Mouse (Mus musculus): Measurements from ENCODE around the gene Thbs1. TPM values are rescaled to one million over a fixed set of nuclear protein-coding genes. Genes with fewer than 3 reads are reported as not detected.

Thbs1 gene
- polyA plus RNA-seq, 1 experiment, result 11.7 TPM

- Histone ChIP-seq H3K4me3 (ENCODE audit: extremely low read depth, insufficient read depth, insufficient read length) (no peak overlapping the region), H3K36me3 (ENCODE audit: control insufficient read depth, insufficient read depth, low read length) (no peaks in the 10 kb centered on the region), H3K27me3 (ENCODE audit: control insufficient read depth, insufficient read depth, low read length) (no peaks in the 10 kb centered on the region), H3K4me1 (ENCODE audit: control insufficient read depth, insufficient read depth, insufficient read length) (no peaks in the 10 kb centered on the region), H3K27ac (ENCODE audit: insufficient read depth, low read length) (no peak overlapping the region)
- WGBS, result 91% methylated on average over 5 of the region's 5 CpGs
- TF ChIP-seq CTCF (IDR thresholded peaks at IDR 0.05; ENCODE audit: extremely low read depth, insufficient read depth, insufficient read length, insufficient replicate concordance), result no peak
- TF ChIP-seq POLR2A (IDR thresholded peaks at IDR 0.05; ENCODE audit: low read depth, low read length), result no peak
- DNase-seq (ENCODE audit: low read depth in 1 of 2, low spot score in 2 of 2), result no peak
These were observed 20.4 kb upstream of the Thbs1 start for GRCm38 (mm10) chr2:118091226-118091625.

DNA sequence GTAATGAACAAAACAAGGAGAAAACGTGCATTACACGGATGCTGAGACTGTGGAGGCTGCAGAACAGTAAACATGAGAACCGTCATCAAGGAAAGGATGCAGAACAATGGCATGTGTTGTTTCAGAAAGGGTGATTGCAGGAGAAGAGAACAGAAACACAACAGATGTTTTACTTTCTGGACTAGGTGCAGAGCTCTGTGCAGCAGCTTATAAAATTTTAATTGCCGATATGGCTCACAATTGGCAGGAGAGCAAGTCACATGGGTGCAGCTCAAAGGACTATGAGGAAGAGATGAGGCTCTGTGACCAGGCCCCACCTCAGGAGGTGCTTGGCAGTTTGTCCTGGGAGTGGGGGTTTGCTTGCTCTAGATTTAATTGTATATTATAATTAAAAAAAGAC, 12.6 kb upstream of the Thbs1 start:
- no peak for TF ChIP-seq POLR2A (IDR thresholded peaks at IDR 0.05; ENCODE audit: low read depth, low read length)
- H3K4me3 ChIP-seq (ENCODE audit: extremely low read depth, insufficient read depth, insufficient read length), result no peak overlapping the region
- WGBS, result 86% methylated on average over 4 of the region's 4 CpGs
- no peaks in the 10 kb centered on the region for H3K36me3 ChIP-seq (ENCODE audit: control insufficient read depth, insufficient read depth, low read length)
- no peaks in the 10 kb centered on the region for H3K4me1 ChIP-seq (ENCODE audit: control insufficient read depth, insufficient read depth, insufficient read length)
- no peak for DNase-seq (ENCODE audit: low read depth in 1 of 2, low spot score in 2 of 2)
- H3K27ac ChIP-seq (ENCODE audit: insufficient read depth, low read length), result no peak overlapping the region
- H3K27me3 ChIP-seq (ENCODE audit: control insufficient read depth, insufficient read depth, low read length), result no peaks in the 10 kb centered on the region

GRCm38 (mm10) chr2:118102169-118102568, 9.5 kb upstream of the Thbs1 start:
- WGBS, result 50% methylated on average over 4 of the region's 4 CpGs
- no peaks in the 10 kb centered on the region for H3K4me1 ChIP-seq (ENCODE audit: control insufficient read depth, insufficient read depth, insufficient read length)
- H3K4me3 ChIP-seq (ENCODE audit: extremely low read depth, insufficient read depth, insufficient read length), result no peak overlapping the region
- no peaks in the 10 kb centered on the region for H3K27me3 ChIP-seq (ENCODE audit: control insufficient read depth, insufficient read depth, low read length)
- no peak for DNase-seq (ENCODE audit: low read depth in 1 of 2, low spot score in 2 of 2)
- TF ChIP-seq POLR2A (IDR thresholded peaks at IDR 0.05; ENCODE audit: low read depth, low read length) (no peak), CTCF (IDR thresholded peaks at IDR 0.05; ENCODE audit: extremely low read depth, insufficient read depth, insufficient read length, insufficient replicate concordance) (no peak)
- no peaks in the 10 kb centered on the region for H3K36me3 ChIP-seq (ENCODE audit: control insufficient read depth, insufficient read depth, low read length)
- H3K27ac ChIP-seq (ENCODE audit: insufficient read depth, low read length), result no peak overlapping the region

GRCm38 (mm10) chr2:118110225-118110915, 1.3 kb upstream of the Thbs1 start:
- no peak for DNase-seq (ENCODE audit: low read depth in 1 of 2, low spot score in 2 of 2)
- no peaks in the 10 kb centered on the region for H3K36me3 ChIP-seq (ENCODE audit: control insufficient read depth, insufficient read depth, low read length)
- 0 out of 2 replicates have a peak, but pooled peaks cover 3% of the 10 kb centered on the region for H3K27me3 ChIP-seq (ENCODE audit: control insufficient read depth, insufficient read depth, low read length)
- H3K27ac ChIP-seq (ENCODE audit: insufficient read depth, low read length), result no peak overlapping the region
- H3K4me3 ChIP-seq (ENCODE audit: extremely low read depth, insufficient read depth, insufficient read length), result no peak overlapping the region
- H3K4me1 ChIP-seq (ENCODE audit: control insufficient read depth, insufficient read depth, insufficient read length), result peaks cover 2% of the 10 kb centered on the region; the same call in 1 of the 2 replicates
- no peak for TF ChIP-seq POLR2A (IDR thresholded peaks at IDR 0.05; ENCODE audit: low read depth, low read length)
- TF ChIP-seq CTCF (IDR thresholded peaks at IDR 0.05; ENCODE audit: extremely low read depth, insufficient read depth, insufficient read length, insufficient replicate concordance), result no peak
- 59% methylated on average over 17 of the region's 17 CpGs for WGBS

GRCm38 (mm10) chr2:118111116-118111487, 574 bp upstream of the Thbs1 start:
- peaks cover 2% of the 10 kb centered on the region; the same call in 1 of the 2 replicates for H3K4me1 ChIP-seq (ENCODE audit: control insufficient read depth, insufficient read depth, insufficient read length)
- no peak for TF ChIP-seq POLR2A (IDR thresholded peaks at IDR 0.05; ENCODE audit: low read depth, low read length)
- TF ChIP-seq CTCF (IDR thresholded peaks at IDR 0.05; ENCODE audit: extremely low read depth, insufficient read depth, insufficient read length, insufficient replicate concordance), result peak; percentile 45; the same call in 1 of the 2 replicates
- no peak overlapping the region for H3K27ac ChIP-seq (ENCODE audit: insufficient read depth, low read length)
- 0 out of 2 replicates have a peak, but pooled peaks cover 3% of the 10 kb centered on the region for H3K27me3 ChIP-seq (ENCODE audit: control insufficient read depth, insufficient read depth, low read length)
- DNase-seq (ENCODE audit: low read depth in 1 of 2, low spot score in 2 of 2), result peak; percentile 27 to 64
- peak overlapping the region; percentile 39 for H3K4me3 ChIP-seq (ENCODE audit: extremely low read depth, insufficient read depth, insufficient read length)
- H3K36me3 ChIP-seq (ENCODE audit: control insufficient read depth, insufficient read depth, low read length), result no peaks in the 10 kb centered on the region
- WGBS, result 2% methylated on average over 16 of the region's 16 CpGs

- Histone ChIP-seq H3K4me1 (ENCODE audit: control insufficient read depth, insufficient read depth, insufficient read length) (peaks cover 2% of the 10 kb centered on the region; the same call in 1 of the 2 replicates), H3K4me3 (ENCODE audit: extremely low read depth, insufficient read depth, insufficient read length) (no peak overlapping the region), H3K36me3 (ENCODE audit: control insufficient read depth, insufficient read depth, low read length) (no peaks in the 10 kb centered on the region), H3K27ac (ENCODE audit: insufficient read depth, low read length) (no peak overlapping the region), H3K27me3 (ENCODE audit: control insufficient read depth, insufficient read depth, low read length) (0 out of 2 replicates have a peak, but pooled peaks cover 3% of the 10 kb centered on the region)
- TF ChIP-seq CTCF (IDR thresholded peaks at IDR 0.05; ENCODE audit: extremely low read depth, insufficient read depth, insufficient read length, insufficient replicate concordance) (no peak), POLR2A (IDR thresholded peaks at IDR 0.05; ENCODE audit: low read depth, low read length) (no peak)
- DNase-seq (ENCODE audit: low read depth in 1 of 2, low spot score in 2 of 2), result no peak
- WGBS, result 47% methylated on average over 5 of the region's 5 CpGs
These were observed 762 bp downstream of the Thbs1 start for GRCm38 (mm10) chr2:118112438-118112837.

- Histone ChIP-seq H3K27ac (ENCODE audit: insufficient read depth, low read length) (no peak overlapping the region), H3K27me3 (ENCODE audit: control insufficient read depth, insufficient read depth, low read length) (0 out of 2 replicates have a peak, but pooled peaks cover 3% of the 10 kb centered on the region), H3K4me3 (ENCODE audit: extremely low read depth, insufficient read depth, insufficient read length) (no peak overlapping the region), H3K4me1 (ENCODE audit: control insufficient read depth, insufficient read depth, insufficient read length) (peaks cover 2% of the 10 kb centered on the region; the same call in 1 of the 2 replicates), H3K36me3 (ENCODE audit: control insufficient read depth, insufficient read depth, low read length) (no peaks in the 10 kb centered on the region)
- WGBS, result 82% methylated on average over 21 of the region's 21 CpGs
- TF ChIP-seq POLR2A (IDR thresholded peaks at IDR 0.05; ENCODE audit: low read depth, low read length) (no peak), CTCF (IDR thresholded peaks at IDR 0.05; ENCODE audit: extremely low read depth, insufficient read depth, insufficient read length, insufficient replicate concordance) (no peak)
- DNase-seq (ENCODE audit: low read depth in 1 of 2, low spot score in 2 of 2), result no peak
These were observed 1.3 kb downstream of the Thbs1 start for GRCm38 (mm10) chr2:118112846-118113479.

Data from spleen, adult 2 months (tissue).